Mouse (Mus musculus) stomach, embryonic 14.5 days (tissue): ENCODE results near the gene Lrfn4. TPM values are rescaled to one million over a fixed set of nuclear protein-coding genes. Genes with fewer than 3 reads are reported as not detected.

Experiments used
- ATAC-seq: fragments of 200-750 bp; cut with Nextera tagmentation; 2 replicates; pipeline ENCODE4 v1.8.0; 2017; ENCODE audit warnings: low read depth, moderate TSS enrichment; ENCODE audit not compliant: insufficient number of reproducible peaks, insufficient read depth, low FRiP score
- H3K27ac ChIP-seq: fragments of 300-500 bp; sonication (generic); 2 replicates; pipeline ENCODE4 v1.5.1; 2014; ENCODE audit warnings: mild to moderate bottlenecking, low read length, moderate library complexity, mixed read lengths
- H3K27me3 ChIP-seq: fragments of 300-500 bp; sonication (generic); 2 replicates; pipeline ENCODE4 v1.6.1; 2014; ENCODE audit warnings: low read length, control low read depth, mixed read lengths; ENCODE audit not compliant: control insufficient read depth, insufficient read depth
- H3K36me3 ChIP-seq: fragments of 300-500 bp; sonication (generic); 2 replicates; pipeline ENCODE4 v1.6.1; 2014; ENCODE audit warnings: mild to moderate bottlenecking, control low read depth, low read length, moderate library complexity, mixed read lengths; ENCODE audit not compliant: control insufficient read depth, insufficient read depth
- H3K4me1 ChIP-seq: fragments of 300-500 bp; sonication (generic); 2 replicates; pipeline ENCODE4 v1.6.1; 2014; ENCODE audit warnings: low read length, control low read depth, mixed read lengths; ENCODE audit not compliant: control insufficient read depth, insufficient read depth
- H3K4me2 ChIP-seq: fragments of 300-500 bp; sonication (generic); replicated peaks from 2 replicates; pipeline ENCODE4 v1.6.1; 2014; ENCODE audit warnings: low read depth, low read length, control low read depth
- H3K4me3 ChIP-seq: fragments of 300-500 bp; sonication (generic); 2 replicates; pipeline ENCODE4 v1.5.1; 2014; ENCODE audit warnings: low read depth, low read length, control low read depth
- H3K9ac ChIP-seq: fragments of 300-500 bp; sonication (generic); replicated peaks from 2 replicates; pipeline ENCODE4 v1.6.1; 2014; ENCODE audit warnings: low read depth, mild to moderate bottlenecking, control low read depth, low read length, moderate library complexity, mixed read lengths
- H3K9me3 ChIP-seq: fragments of 300-500 bp; sonication (generic); 2 replicates; pipeline ENCODE4 v1.6.1; 2016; ENCODE audit warnings: low read depth, low read length, control low read depth; ENCODE audit not compliant: control insufficient read depth
- WGBS: fragments of 180-500 bp; shearing (Covaris S2); extraction: QIAGEN DNeasy Blood & Tissue Kit; methylation state at CpG from one replicate; pipeline ENCODE4 v1.1.7; 2014; 5-methylcytosine and 5-hydroxymethylcytosine counted together
- polyA plus RNA-seq: library from polyadenylated mRNA; unstranded; fragments of >200 nt; fragmentation: Nextera tagmentation; extraction: Ambion mirVana; gene quantifications from 2 replicates; pipeline ENCODE4 v1.2.1, GENCODE M21; 2014

The Lrfn4 gene
- polyA plus RNA-seq, 1 experiment from 2014 or later, result 8.3 TPM

GRCm38 (mm10) chr19:4603801-4604723, 11.4 kb downstream of the Lrfn4 start:
- no peaks in the 10 kb centered on the region for H3K9me3 ChIP-seq
- no peaks in the 10 kb centered on the region for H3K27me3 ChIP-seq
- 35% methylated on average over 24 of the region's 24 CpGs for WGBS
- H3K4me2 ChIP-seq, result no peak overlapping the region
- peaks cover 18% of the 10 kb centered on the region; the same call in 1 of the 2 replicates for H3K4me1 ChIP-seq
- no peak overlapping the region for H3K27ac ChIP-seq
- ATAC-seq, result peak; percentile 68; the same call in 1 of the 2 replicates
- no peak overlapping the region for H3K4me3 ChIP-seq
- H3K36me3 ChIP-seq, result no peaks in the 10 kb centered on the region
- no peak overlapping the region for H3K9ac ChIP-seq

- Histone ChIP-seq H3K4me2 (no peak overlapping the region), H3K27ac (no peak overlapping the region), H3K9ac (no peak overlapping the region), H3K4me3 (no peak overlapping the region), H3K9me3 (no peaks in the 10 kb centered on the region), H3K36me3 (no peaks in the 10 kb centered on the region), H3K27me3 (no peaks in the 10 kb centered on the region), H3K4me1 (peaks cover 18% of the 10 kb centered on the region; the same call in 1 of the 2 replicates)
- WGBS, result 82% methylated on average over 20 of the region's 20 CpGs
- no peak for ATAC-seq
Measured at GRCm38 (mm10) chr19:4602459-4602858, 13.0 kb downstream of the Lrfn4 start.

GRCm38 (mm10) chr19:4596071-4596470, 19.4 kb downstream of the Lrfn4 start:
- H3K4me2 ChIP-seq, result no peak overlapping the region
- WGBS, result 63% methylated on average over 2 of the region's 2 CpGs
- no peak overlapping the region for H3K9ac ChIP-seq
- H3K9me3 ChIP-seq, result no peaks in the 10 kb centered on the region
- no peaks in the 10 kb centered on the region for H3K4me1 ChIP-seq
- no peak overlapping the region for H3K4me3 ChIP-seq
- no peaks in the 10 kb centered on the region for H3K27me3 ChIP-seq
- no peak for ATAC-seq
- H3K36me3 ChIP-seq, result no peaks in the 10 kb centered on the region
- H3K27ac ChIP-seq, result no peak overlapping the region

DNA sequence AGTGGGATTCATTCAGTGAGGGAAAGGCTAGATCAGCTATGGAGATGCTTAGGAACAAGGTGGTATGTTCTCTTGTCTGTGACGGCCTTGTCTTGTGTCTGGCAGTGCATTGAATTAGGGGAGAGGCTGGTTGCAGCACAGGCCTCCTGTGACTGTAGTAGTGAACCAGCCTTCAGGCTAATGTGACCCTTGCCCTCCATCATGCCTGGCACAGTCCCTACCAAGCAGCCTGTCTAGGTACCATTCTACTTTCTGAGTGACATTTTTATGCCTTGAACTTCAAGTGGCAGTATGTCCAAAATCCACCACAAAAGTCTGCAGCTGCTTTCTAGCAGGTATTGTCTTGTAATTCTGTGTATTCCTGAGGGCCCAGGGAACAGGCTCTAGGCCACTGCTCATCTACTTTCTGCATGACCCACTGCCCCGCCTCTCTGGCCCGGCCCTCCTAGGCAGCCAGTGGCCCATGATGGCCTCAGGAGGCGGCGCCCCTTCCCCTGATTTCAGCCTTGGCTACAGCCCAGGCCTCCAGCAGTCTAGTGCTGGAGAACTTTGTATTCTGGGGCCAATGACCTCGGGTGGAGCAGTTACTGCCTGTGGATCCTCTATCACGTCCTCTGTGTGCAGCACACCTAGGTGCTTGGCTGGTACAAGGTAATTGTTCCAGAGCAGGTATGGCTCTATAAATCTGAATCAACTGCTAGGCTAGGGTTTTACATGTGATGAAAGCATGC, 21.5 kb downstream of the Lrfn4 start:
- no peaks in the 10 kb centered on the region for H3K9me3 ChIP-seq
- H3K9ac ChIP-seq, result no peak overlapping the region
- no peak overlapping the region for H3K4me2 ChIP-seq
- H3K27me3 ChIP-seq, result no peaks in the 10 kb centered on the region
- no peak overlapping the region for H3K27ac ChIP-seq
- WGBS, result 49% methylated on average over 7 of the region's 7 CpGs
- no peaks in the 10 kb centered on the region for H3K36me3 ChIP-seq
- no peak overlapping the region for H3K4me3 ChIP-seq
- no peaks in the 10 kb centered on the region for H3K4me1 ChIP-seq
- no peak for ATAC-seq

DNA sequence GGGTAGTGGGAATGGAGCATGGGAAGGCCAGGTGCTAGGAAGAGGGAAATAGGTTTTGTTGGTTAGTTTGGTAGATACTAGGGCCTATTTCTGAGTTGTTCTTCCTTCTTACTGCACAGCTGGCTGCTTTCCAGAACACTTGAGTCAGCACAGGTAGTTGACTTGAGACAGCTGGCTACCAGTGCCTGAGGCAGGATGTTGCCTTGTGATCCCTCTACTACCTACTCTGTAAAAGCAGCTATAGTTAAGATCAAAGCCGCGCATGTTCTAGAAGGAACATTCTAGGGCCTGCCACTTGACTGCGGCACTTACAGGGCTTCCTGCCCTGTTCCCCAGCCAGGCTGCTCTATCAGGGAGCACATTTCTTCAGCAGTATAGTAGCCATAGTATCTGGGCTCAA, 25.4 kb downstream of the Lrfn4 start:
- Histone ChIP-seq H3K27ac (no peak overlapping the region), H3K27me3 (no peaks in the 10 kb centered on the region), H3K9ac (no peak overlapping the region), H3K4me2 (no peak overlapping the region), H3K9me3 (no peaks in the 10 kb centered on the region), H3K4me1 (no peaks in the 10 kb centered on the region), H3K36me3 (no peaks in the 10 kb centered on the region), H3K4me3 (no peak overlapping the region)
- 67% methylated on average over 3 of the region's 3 CpGs for WGBS
- ATAC-seq, result no peak

GRCm38 (mm10) chr19:4589081-4589480, 26.4 kb downstream of the Lrfn4 start:
- no peaks in the 10 kb centered on the region for H3K36me3 ChIP-seq
- H3K4me3 ChIP-seq, result no peak overlapping the region
- ATAC-seq, result no peak
- H3K9ac ChIP-seq, result no peak overlapping the region
- WGBS, result 71% methylated on average over 1 of the region's 1 CpGs
- H3K27me3 ChIP-seq, result no peaks in the 10 kb centered on the region
- H3K4me1 ChIP-seq, result no peaks in the 10 kb centered on the region
- no peak overlapping the region for H3K4me2 ChIP-seq
- H3K9me3 ChIP-seq, result no peaks in the 10 kb centered on the region
- H3K27ac ChIP-seq, result no peak overlapping the region

GRCm38 (mm10) chr19:4588430-4588829, 27.0 kb downstream of the Lrfn4 start:
- 52% methylated on average over 3 of the region's 3 CpGs for WGBS
- Histone ChIP-seq H3K9ac (no peak overlapping the region), H3K4me1 (no peaks in the 10 kb centered on the region), H3K4me3 (no peak overlapping the region), H3K27ac (no peak overlapping the region), H3K4me2 (no peak overlapping the region), H3K36me3 (no peaks in the 10 kb centered on the region), H3K27me3 (no peaks in the 10 kb centered on the region), H3K9me3 (no peaks in the 10 kb centered on the region)
- ATAC-seq, result no peak

DNA sequence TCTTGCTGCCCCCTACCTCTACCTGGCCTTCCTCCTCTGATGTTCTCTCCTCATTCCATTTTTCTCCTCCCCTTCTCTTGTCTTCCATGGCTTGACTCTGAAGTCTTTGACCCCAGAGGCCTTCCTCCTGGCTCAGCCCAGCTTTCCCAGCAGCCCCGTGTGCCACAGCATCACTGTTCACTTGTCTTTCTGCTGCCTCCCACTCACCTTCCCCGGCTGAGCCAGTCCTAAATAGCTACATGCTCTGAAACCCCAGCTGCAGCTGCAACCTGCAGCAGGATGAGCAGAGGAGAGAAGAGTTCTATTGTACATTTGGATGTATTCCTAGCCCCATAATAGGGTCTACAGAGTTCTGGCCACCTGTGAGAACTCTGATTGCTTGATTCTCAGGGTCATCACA, 28.0 kb downstream of the Lrfn4 start:
- WGBS, result 52% methylated on average over 2 of the region's 2 CpGs

More for the DNA sequence above, 28.0 kb downstream of the Lrfn4 start:
- no peak overlapping the region for H3K4me3 ChIP-seq
- H3K9me3 ChIP-seq, result no peaks in the 10 kb centered on the region
- no peak overlapping the region for H3K4me2 ChIP-seq
- no peak for ATAC-seq
- no peak overlapping the region for H3K27ac ChIP-seq
- no peaks in the 10 kb centered on the region for H3K27me3 ChIP-seq
- H3K9ac ChIP-seq, result no peak overlapping the region
- H3K36me3 ChIP-seq, result no peaks in the 10 kb centered on the region
- no peaks in the 10 kb centered on the region for H3K4me1 ChIP-seq
